Mouse (Mus musculus): ENCODE results near the gene Gpd1.
"Not testable (repeated sequence)": the region's sequence is repeated elsewhere in the genome, so short reads cannot be mapped to it uniquely, and the experiment has no call there.

Gene Gpd1

DNA sequence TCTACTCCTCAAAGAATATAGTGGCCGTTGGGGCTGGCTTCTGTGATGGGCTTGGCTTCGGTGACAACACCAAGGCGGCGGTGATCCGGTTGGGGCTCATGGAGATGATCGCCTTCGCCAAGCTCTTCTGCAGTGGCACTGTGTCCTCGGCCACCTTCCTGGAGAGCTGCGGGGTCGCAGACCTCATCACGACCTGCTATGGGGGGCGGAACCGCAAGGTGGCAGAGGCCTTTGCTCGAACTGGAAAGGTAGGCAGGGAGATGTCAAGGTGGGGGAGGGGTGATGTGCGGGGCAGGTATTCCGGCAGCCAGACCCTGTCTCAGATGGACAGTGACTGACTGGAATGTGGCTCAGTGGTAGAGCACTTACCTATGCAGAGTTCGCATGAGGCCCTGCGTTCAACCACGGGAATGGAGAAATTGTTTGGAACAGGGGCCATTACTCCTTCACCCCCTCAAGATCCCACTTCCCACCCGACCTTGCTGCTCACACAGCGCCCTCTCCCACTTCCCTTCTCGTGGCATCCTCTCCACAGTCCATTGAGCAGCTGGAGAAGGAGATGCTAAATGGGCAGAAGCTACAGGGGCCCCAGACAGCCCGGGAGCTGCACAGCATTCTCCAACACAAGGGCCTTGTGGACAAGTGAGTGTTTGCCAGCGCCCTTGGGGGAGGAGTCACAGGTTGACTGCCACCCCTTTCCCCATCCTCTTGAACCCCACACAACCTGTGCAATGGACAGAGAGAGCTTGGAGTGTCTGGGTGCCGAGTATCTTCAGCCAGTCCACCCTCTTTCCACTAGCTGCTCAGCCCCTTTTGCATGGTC, 4.8 kb downstream of the Gpd1 start:
- DNase-seq (ENCODE audit: low spot score in 2 of 2), result no peak

DNA sequence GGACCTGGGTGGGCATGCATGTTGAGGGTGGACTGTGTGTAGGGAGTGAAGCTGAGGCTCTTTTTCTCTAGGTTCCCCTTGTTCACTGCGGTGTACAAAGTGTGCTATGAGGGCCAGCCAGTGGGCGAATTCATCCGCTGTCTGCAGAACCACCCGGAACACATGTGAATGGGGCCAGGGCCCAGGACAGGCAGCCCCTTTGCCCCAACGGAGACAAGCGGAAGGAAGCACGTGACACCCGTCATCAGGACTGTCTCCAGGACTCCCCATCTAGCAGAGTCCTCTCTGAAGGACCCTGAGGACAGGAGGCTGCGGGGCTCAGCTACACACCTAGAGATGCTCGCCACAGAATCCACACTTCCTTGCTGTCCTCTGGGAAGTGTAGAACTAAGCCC, 5.8 kb downstream of the Gpd1 start:
- DNase-seq (ENCODE audit: low spot score in 2 of 2), result no peak

DNA sequence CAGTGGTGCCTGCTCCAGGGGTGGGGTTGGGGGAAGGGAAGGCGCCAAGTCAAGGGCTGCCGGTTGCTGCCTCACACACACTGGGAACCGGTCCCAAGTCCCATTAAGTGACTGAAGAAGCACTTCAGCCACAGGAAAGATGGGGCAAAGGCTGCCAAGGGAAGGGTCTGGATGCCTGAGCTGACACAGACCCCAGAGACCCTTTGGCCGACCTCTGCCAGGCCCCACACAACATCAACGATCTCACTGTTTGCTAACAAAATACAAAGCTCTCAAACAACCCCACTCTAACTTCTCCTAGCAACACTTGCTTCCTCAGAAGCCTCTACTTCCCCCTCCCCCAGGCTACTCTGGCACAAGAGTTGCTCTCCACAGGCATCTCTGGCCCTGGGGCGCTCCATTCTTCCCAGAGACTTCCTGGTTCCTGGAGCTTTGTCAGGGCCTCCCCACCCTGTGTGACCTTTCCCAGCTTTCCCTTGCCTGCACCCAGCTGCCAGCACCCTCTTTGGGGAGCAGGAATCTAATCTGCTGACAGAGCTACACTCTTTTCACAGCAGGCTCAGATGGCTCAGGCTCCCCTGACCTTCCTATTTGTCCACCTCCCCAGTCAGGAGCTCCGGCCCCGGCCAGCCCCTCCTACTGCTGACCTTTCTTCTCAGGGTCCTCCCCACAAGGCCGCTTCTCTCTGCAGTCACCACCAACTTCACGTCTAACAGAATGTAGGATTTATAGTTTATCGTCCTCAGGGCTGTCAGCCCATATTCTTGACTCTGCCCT, 6.4 kb downstream of the Gpd1 start:
- peak in 1 of 2 experiments; percentile 52 for DNase-seq (ENCODE audit: low spot score in 2 of 2)

DNA sequence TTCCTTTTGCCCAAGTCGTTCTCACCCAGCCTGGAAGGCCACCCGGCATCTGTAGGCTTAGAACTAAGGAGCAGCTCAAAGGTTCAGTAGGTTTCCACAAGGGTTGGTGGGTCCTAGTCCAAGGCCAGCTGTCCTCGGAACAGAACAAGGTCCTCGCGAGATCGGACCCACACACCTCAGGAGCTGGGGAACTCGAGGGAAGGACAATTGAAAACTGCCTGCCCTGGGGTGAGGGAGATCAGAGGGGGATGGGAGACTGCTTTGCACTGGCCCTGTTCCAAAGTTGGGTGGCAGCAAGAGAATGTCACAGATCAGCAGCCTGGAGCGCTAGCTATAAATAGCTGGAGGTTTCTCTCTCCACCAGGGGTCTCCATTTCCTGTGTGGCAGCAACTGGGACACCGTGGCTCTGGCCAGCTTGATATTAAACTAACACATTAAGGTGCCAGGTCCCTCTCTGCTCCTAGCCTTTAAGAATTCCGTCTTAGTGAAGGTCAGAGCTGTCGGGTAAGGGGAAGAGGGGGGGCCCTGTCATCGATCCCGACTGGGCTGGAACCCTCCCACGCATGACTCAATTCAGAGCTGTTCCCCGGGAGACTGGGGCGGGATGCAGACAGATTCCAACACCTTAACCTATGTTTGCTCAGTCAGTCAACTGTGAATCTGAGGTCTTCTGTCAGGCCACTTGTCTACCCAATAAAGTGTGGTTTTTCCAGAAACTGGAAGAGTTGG, 7.1 kb downstream of the Gpd1 start:
- peak; percentile 59 to 60 for DNase-seq (ENCODE audit: low spot score in 2 of 2)

DNA sequence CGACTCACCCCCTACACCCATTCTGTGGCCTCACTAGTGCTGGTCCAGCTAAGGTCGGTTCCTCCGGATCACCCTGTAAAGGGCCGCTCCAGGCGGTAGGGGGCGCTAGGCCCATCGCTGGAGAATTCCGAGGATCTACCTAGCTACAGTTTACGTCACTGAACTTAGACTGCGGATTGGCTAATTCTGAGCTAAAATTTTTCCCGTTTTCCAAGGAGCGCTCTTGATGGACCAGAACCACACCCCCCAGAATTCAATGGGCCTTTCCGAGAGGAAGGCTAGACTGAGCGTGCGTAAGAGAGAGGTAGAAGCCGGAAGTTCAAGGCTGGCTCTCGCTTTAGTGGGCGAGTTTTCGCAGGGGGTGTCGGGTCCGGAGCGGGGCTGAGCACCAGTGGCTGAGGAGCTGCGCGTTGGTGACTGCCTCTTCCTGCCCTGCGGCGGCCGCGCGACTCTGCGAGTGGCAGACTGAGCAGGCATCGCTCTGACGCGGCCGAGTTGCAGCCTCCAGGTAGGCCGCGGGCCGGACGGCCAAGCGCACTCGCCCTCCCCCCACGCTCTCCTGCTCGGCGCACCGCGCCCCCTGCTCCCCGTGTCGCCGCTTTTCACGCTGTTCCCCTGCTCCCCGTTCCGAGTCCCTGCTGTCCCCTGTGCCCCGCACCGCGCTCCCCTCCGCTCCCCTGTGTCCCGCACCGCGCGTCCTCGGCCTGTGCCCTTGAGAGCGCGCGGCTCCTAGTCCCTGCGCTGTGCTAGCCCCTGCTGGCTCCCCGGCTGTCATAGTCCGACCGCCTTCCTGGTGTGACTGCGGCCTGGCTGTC, 8.2 kb downstream of the Gpd1 start, which contains the start of gene Cox14:
Cox14 (plus strand) TSS at position 278 of the 815 bp plus-strand sequence.
- peak; percentile 91 to 98 for DNase-seq (ENCODE audit: low spot score in 2 of 2)

DNA sequence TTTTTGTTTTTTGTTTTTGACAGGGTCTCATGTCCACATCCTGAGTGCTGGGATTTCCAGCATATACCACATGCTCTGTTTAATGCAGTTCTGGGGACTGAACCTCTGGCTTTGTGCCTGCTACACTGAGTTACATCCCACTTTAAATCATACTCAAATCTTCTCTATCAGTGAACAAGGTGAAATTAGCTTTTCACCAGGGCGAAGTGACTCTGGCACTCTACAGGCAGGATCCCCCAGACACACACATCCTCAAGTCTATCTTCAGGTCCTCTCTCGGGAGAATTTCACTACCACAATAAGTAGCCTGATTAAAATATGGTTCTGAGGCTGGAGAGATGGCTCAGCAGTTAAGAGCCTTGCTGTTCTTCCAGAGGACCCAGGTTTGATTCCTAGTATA, 9.2 kb downstream of the Gpd1 start:
- DNase-seq (ENCODE audit: low spot score in 2 of 2), result no peak

DNA sequence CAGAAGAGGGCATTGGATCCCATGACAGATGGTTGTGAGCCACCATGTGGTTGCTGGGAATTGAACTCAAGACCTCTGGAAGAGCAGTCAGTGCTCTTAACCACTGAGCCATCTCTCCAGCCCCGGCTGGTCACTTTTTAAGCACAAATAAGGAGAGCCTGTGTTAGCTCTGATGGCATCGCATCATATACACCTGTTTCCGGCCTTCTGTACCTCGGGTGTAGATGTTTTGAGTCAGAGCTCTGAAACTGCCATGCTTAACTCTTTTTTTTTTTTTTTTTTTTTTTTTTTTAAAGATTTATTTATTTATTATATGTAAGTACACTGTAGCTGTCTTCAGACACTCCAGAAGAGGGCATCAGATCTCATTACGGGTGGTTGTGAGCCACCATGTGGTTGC, 9.7 kb downstream of the Gpd1 start:
- DNase-seq (ENCODE audit: low spot score in 2 of 2), result not testable (repeated sequence)

DNA sequence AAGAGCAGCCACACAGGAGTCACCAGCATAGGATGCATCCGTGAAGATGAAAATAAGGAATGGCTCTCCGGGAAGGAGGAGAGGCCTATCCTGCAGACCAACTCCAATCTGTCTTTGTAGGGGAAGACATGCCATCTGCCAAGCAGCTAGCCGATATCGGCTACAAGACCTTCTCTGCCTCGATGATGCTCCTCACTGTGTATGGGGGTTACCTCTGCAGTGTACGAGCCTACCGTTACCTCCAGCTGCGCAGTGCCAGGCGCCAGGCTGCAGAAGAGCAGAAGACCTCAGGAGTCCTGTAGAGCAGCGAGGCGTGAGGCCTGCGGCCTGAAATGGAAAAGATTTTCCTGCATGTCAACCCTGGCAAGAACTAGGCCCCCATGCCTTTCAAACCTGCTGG, 10.2 kb downstream of the Gpd1 start:
- no peak for DNase-seq (ENCODE audit: low spot score in 2 of 2)

DNA sequence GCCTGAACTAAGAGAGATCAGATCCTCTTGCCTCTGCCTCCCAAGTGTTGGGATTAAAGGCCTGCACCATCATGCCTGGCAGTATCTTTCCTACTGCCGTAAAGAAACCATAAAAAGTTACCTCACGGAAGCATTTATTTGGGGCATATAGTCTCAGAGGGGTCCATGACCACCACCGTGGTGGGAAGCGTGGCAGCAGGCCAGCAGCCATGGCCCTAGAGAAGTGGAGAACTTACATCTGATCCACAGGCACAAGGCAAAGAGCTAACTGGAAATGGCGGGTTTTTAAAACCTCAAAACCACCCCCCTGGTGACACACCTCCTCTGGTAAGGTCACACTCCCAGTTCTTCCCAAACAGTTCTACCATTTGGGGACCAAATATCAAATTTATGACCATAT, 10.9 kb downstream of the Gpd1 start:
- DNase-seq (ENCODE audit: low spot score in 2 of 2), result no peak

DNA sequence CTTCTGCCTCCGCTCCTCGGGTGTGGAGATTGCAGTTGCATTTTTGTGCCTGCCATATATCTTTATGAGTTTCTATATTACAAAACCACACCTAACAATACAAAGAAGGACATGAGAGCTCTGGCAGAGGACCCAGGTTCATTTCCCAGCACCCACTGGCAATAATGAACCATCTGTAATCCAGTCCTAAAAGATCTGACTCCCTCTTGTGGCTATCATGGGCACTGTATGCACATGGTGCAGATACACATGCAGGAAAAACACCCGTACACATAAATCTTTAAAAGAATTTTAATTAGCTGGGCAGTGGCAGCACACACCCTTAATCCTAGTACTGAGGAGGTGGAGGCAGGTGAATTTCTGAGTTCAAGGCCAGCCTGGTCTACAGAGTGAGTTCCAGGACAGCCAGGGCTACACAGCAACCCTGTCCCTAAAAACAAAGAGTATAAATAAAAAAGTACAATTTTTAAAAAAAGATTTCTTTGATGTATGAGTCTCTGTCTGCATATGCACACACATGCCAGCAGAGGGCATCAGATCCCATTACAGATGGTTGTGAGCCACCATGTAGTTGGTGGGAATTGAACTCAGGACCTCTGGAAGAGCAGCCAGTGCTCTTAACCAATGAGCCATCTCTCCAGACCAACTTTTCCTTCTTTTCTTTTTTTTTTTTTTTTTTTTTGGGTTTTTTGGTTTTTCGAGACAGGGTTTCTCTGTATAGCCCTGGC, 11.9 kb downstream of the Gpd1 start:
- DNase-seq (ENCODE audit: low spot score in 2 of 2), result no peak

DNA sequence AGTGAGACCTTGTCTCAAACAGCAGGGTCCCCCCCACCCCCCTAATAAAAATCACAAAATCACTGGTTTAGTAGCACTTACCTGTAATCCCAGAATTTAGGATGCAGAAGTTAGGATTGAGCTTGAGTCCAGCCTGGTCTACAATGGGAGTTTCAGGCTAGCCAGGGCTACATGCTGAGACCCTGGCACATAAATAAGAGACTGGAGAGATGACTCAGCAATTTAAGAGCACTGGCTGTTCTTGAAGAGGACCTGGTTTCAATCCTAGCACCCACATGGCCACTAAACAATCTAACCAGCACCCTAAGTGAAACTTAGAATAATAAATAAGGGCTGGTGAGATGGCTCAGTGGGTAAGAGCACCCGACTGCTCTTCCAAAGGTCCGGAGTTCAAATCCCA, 13.9 kb downstream of the Gpd1 start:
- DNase-seq (ENCODE audit: low spot score in 2 of 2), result no peak

DNA sequence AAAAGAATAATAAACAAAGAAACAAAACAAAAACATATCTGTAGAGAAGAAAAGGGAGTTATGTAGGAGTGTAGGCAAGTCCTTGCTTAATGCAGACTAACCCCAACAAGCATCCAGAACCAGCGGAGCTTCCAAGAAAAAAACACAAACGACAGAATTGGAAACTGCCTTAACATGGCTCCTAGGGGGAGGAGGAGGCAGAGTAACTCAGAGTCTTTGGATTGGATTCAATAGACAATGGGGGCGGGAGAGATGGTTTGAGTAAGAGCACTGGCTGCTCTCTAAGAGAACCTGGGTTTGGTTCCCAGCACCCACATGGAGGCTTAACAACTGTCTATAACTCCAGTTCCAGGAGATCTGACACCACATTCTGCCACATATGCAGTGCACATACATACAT, 14.4 kb downstream of the Gpd1 start:
- no peak for DNase-seq (ENCODE audit: low spot score in 2 of 2)

DNA sequence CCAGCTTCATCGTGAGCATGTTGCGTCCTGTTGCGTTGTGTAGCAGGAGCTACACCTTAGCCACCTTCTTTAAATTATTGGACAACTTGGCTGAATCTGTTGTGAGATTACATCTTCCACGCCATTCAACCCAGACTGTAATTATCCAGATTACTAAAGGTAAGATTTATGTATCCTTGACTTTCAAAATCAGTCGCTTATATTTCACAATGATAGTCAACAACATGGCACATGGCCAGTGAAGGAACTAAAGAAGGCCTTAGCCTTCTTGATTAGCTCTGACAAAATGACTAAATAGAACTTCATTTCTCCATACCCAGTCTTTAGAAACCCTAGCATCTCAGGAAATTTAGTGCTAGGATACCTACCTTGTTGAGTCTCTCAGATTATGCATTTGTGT, 15.9 kb downstream of the Gpd1 start:
- DNase-seq (ENCODE audit: low spot score in 2 of 2), result no peak

DNA sequence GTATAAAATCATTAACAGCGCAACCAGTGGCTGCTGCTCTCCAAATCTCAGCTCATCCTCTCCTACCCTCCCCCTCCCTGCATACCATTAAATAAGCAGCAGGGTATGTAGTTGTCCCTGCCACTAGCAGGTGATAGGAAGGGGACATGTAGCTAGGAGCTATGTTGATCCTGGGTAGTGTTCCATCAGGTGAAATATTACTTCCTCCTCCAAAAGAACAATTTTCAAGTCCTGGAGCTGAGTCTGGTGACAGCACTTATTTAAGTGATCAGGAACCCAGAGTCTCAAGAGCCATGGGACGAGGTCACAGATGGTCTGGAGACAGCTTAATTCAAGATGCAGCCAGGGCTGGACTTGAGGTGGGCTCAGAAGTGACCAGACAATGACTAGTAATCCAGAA, 18.3 kb downstream of the Gpd1 start:
- peak; percentile 100 for DNase-seq (ENCODE audit: low spot score in 2 of 2)

DNA sequence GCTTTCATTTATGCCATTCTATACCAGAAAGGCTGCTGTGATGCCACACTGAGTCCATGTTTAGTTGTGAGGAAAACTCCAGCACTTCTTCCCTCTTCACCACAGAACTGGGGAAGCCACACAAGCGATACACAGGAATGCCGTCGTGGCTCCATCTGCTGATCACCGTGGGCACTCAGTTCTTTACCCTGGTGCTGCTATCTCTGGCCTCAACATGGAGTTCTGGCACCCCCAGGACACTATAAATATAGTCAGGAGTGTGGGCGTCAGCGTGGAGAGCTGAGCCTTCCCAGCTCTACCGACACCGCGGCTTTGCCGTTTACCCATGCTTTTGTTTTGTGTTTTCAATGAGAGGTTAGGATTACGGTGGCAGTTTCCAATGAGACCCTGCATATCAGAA, 19.4 kb downstream of the Gpd1 start:
- DNase-seq (ENCODE audit: low spot score in 2 of 2), result no peak

DNA sequence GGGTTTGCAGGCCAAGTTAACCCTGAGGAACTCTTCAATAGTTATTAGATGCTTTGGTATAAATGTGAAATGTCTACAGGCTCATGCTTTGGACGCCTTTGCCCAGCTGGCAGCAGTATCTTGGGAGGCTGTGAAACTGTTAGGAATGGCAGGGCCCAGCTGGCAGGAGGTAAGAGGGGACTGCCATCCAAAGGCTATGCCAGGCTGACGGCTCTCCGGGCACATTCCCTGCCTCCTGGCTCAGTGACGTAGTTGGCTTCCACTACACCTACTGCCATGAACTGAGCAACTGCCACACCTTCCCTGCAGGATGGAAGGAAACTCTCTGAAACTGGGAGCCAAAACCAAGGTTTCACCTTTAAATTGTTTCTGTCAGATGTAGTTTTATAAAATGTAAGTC, 22.9 kb downstream of the Gpd1 start:
- no peak for DNase-seq (ENCODE audit: low spot score in 2 of 2)

DNA sequence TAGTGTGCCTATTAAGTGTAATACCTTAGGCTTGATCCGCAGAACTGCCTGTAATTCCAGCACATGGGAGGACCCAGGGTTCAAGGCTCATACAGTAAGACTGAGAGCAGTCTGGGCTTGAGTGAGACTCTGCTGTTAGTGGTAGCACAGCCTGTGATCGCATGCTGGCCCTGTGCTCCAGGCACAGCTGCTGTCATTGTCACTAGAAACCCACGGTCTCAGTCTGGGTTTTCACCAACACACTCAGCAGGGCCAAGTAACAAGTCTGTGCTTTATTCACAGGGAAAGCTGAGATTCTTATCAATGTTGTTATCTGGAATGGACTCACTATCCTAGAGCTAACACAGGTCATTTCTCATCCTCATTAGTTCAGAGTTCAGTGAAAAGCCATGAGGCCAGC, 36.9 kb downstream of the Gpd1 start:
- no peak for DNase-seq (ENCODE audit: low spot score in 2 of 2)

DNA sequence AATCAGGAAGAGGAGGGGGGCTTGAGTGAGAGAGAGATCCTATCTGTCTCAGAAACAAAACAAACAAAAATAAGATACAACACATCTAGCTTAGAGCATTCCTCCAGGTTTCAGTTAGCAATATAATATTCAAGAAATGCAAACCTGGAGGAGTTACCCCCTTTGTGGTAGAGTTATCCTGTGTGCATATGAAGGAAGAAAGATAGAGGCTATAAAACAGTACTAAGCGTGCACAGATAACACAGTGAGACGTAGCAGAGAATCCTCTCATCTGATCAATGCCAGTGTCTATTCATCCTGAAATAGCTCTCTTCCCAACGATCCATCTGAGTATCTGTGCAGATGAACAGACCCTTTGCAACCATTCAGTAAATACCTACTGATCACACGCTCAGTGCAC, 50.2 kb downstream of the Gpd1 start:
- DNase-seq (ENCODE audit: low spot score in 2 of 2), result no peak

DNA sequence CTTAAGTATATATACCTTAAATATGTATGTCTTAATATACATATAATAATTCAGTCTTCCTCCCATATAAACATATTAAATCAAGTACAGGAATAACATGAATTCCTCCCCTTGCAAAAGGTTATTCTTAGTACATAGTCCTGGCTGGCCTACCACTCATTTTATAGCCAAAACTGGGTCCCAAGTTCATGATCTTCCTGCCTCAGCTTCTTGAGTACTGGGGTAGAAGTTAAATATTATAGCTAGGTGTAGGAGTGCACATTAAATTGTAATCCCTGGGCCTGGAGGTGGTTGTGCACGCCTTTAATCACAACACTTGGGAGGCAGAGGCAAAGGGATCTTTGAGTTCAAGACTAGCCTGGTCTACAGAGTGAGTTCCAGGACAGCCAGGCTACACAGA, 51.4 kb downstream of the Gpd1 start:
- no peak for DNase-seq (ENCODE audit: low spot score in 2 of 2)

DNA sequence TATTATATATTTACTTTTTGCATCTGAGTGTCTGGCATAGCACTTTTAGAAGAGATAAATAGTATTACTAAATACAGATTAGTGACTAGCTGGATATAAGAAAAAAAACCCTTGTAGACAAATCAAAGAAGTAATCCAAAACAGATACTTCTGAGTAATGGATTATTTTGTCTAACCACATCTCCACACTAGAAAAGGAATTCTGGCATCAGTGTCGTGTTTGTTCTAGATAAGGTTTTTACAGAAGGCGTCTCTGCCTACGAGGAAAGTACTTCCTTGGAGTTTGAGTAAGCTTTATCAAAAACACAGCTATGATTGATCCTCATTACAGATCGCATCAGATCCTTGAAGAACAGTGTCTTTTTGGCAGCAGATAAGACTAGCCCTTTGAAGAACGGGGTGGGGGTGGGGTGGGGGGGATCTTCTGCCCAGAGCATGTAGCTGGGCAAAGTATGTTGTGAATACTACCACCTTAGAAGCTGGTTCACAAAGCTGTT, 53.7 kb downstream of the Gpd1 start:
- no peak for DNase-seq (ENCODE audit: low spot score in 2 of 2)
